Mouse (Mus musculus): Measurements from ENCODE around the gene Ispd.

GRCm38 (mm10) chr12:36722754-36723153 lies 341.5 kb downstream of the Ispd start:
- TF ChIP-seq CTCF (IDR thresholded peaks at IDR 0.05; ENCODE audit: extremely low read depth, insufficient read depth, low read length) (no peak), POLR2A (IDR thresholded peaks at IDR 0.05; ENCODE audit: extremely low read depth, insufficient read depth, low read length) (no peak)
